Mouse (Mus musculus) erythroid progenitor cell, adult 5-6 weeks (primary cell): ENCODE measurements around the gene Colgalt2. TPM values are rescaled to one million over a fixed set of nuclear protein-coding genes. Genes with fewer than 3 reads are reported as not detected.

ENCODE experiments used
- ATAC-seq: replicated peaks from 2 replicates; pipeline ENCODE4 v1.8.0; 2016; ENCODE audit warnings: moderate number of reproducible peaks, mild to moderate bottlenecking, moderate TSS enrichment, inconsistent platforms; ENCODE audit not compliant: poor library complexity, low FRiP score, severe bottlenecking
- total RNA-seq, 2 experiments: library from RNA; stranded (forward) in 1 of 2; stranded (reverse) in 1 of 2; fragments of 150-400 nt in 1 of 2; fragments of 186-747, 209-891 nt in 1 of 2; gene quantifications; 2 replicates each; pipeline versions ENCODE4 v1.2.3 to v1.2.4; 2015 to 2017; ENCODE audit warnings: low replicate concordance in 2 of 2

Colgalt2 gene
- total RNA-seq (2015; ENCODE audit: low replicate concordance) (not detected in 2 replicates), total RNA-seq (2017; ENCODE audit: low replicate concordance) (not detected in 2 replicates)

- no peak for ATAC-seq
Measured at GRCm38 (mm10) chr1:152399790-152400555, at the start of gene Colgalt2. TSS of gene Colgalt2 (plus strand) at chr1:152399830.

DNA sequence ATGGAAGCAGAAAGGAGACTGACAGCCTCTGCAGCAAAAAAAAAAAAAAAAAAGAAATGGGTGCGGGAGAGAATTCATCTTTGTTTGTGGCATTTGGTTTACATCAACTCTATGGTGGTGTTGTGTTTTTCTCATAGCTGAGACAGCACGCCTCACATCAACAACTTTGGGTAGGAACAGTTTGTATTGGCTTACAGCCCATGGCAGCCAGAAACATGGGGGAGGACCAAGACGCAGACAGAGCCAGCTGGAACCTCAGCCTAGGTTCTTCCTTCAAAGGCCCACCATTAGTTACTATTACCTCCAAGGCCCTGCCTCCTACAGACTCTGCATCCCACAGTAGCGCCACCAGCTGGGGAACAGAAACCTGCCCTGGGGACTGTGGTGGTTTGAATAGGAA, 42.9 kb upstream of the Colgalt2 start:
- no peak for ATAC-seq

DNA sequence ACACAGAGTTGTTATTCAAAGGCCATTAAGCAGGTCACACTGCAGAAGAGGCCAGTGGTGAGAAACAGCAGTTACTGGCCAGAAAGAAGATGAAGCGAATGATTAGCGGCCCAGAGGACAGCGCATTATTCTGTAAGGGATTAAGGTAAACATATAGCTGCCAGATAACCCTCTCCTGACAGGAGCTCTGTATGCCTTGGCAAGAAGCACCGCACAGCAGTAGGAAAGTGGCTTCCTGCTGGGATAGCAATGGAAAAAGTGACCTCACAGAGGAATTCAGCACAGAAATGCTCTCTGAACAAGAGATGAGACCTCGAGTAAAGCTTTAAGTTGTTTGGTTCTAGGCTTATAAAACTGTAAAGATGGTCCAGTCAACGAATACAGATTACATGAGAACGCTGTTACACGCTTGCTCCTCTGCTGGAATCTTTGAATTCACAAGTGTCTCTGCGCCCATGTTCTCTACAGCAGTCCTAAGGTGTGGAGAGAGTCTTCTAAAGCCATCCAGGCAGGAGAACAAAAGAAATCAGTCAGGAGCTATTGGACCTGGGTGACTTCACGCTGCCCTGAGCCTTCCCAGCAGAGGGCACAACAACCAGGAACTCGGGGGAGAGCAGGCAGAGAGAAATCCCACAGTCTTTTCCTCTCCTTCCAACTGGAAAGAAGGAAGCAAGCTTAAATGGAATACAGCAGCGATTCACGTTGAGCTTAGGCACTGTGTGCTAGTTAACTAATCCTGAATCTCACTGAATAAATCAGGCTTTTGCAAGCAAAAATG, 31.1 kb upstream of the Colgalt2 start:
- ATAC-seq: no peak

DNA sequence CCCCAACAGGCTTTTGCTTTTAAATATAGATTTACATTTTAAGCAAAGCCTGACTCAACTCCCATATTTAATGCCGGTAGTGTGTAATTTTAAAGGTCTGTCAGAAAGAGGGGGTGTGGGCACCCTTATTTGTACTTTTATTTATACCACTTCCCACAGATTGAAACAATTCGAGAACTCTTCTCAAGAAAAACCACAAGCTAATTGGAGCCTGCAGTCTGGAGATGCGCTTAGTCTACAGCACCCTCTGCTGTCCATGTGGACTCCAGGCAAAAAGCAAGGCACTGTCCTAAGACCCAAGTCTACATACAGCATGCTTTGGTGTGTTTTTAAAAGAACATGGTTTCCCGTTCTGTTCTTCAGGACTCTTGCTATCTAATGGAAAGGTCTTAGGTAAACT, 30.5 kb upstream of the Colgalt2 start:
- ATAC-seq: no peak

DNA sequence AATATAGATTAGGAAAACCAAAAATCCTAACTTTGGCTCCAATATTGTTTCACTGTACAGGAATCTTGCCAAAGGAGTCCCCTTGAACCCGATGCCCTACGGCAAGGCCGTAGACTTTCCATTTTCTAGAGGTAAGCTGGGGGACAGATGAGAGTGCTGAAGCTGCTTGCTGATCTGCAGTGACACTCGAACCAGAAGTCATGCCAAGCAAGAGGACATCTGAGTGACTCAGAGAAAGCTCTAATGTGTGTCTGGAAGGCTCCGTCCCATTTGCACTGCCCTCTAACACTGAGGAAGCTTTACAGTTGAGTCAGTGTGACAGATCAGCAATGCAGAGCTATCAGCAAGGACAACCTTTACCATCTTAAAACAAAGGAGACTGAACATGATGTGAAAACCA, 21.3 kb upstream of the Colgalt2 start:
- no peak for ATAC-seq

DNA sequence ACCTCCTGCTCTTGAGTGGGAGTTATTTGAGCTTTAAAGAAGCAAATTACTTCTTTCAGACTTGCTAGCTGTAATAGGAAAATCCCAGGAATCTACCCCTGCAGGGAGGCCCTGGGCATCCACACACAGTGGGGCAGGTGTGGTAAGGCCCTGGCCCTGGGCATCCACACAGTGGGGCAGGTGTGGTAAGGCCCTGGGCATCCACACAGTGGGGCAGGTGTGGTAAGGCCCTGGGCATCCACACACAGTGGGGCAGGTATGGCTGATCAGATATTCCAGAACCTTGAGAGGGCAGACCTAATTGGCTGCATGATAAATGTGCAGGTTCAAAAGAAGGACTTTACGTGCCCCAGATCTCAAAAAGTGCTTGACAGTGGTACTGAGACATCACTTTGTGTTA, 15.0 kb upstream of the Colgalt2 start:
- ATAC-seq: no peak

GRCm38 (mm10) chr1:152385693-152386092, 13.9 kb upstream of the Colgalt2 start:
- 0 out of 2 replicates have a peak, but pooled peaks have one; percentile 4 for ATAC-seq

DNA sequence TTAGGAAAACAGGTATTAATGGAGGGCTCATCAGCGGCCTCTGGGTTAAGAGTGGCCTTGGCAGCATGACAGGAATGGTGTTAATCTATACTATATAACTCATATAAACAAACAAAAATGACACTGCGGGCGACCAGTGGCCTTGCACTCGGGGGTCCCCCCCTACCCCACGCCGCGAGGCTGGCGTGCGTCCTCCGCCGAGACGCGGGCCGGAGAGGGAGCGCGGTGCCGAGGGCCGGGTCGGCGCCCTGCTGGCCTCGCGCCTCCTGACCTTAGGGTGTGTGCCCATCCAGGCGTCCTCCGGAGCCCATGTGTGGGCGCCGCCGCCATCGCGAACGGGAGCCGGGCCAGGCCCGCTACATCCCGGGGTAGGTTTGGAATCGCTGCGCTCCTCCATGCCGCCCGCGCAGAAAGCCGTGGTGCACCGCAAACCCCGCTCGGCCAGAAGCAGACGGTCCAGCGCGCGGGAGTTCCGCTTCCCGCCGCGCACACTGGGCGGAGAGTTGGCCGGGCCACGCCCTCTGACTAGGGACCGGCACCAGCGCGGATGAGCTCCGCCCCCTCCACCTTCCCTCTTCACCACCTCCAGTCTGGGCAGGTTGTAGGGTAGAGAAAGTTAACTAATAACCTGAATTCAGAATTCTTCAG, 13.3 kb upstream of the Colgalt2 start, which contains the start of gene Tsen15:
Gene Tsen15 (minus strand): TSS at position 501 of the 648 bp plus-strand sequence.
- peak; percentile 100 for ATAC-seq

DNA sequence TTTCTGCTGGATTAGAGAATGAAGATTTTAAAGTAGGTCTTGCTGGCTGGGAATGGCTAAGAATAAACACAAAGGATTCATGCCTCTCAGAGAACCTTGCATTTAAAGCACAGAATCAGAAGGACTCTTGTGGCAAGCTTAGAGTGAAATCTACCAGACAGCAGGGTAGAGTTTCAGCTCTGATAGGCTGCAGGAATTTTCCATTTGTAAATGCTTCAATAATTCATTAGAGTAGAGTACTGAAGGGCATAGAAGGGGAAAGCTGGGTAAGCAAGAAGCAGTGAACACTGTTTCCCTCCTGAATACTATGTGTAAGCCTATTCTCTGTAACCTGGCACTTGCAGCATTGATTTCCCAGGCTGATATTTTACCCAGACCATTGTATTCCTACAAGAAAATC, 10.4 kb upstream of the Colgalt2 start:
- ATAC-seq: no peak

DNA sequence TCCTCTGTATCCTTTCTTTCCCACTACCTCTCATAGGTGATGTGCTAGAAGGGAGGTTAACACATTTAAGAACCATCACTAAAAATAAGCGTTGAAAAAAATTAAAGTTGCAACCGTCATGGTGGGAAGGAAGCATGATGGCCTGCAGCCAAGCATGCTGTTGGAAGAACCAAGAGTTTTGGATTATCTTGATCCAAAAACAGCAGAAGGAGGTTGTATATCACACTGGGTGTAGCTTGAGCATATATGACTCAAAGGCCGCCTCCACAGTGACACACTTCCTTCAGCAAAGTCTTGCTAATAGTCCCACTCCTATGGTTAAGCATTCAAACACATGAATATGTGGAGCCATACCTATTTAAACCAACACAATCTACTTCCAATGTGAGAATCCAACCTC, 5.5 kb upstream of the Colgalt2 start:
- ATAC-seq: no peak

GRCm38 (mm10) chr1:152394956-152395515, 4.6 kb upstream of the Colgalt2 start:
- no peak for ATAC-seq

- no peak for ATAC-seq
Measured at GRCm38 (mm10) chr1:152398708-152399107, 922 bp upstream of the Colgalt2 start.

- ATAC-seq: no peak
Measured at GRCm38 (mm10) chr1:152400556-152401540, 1.2 kb downstream of the Colgalt2 start.

DNA sequence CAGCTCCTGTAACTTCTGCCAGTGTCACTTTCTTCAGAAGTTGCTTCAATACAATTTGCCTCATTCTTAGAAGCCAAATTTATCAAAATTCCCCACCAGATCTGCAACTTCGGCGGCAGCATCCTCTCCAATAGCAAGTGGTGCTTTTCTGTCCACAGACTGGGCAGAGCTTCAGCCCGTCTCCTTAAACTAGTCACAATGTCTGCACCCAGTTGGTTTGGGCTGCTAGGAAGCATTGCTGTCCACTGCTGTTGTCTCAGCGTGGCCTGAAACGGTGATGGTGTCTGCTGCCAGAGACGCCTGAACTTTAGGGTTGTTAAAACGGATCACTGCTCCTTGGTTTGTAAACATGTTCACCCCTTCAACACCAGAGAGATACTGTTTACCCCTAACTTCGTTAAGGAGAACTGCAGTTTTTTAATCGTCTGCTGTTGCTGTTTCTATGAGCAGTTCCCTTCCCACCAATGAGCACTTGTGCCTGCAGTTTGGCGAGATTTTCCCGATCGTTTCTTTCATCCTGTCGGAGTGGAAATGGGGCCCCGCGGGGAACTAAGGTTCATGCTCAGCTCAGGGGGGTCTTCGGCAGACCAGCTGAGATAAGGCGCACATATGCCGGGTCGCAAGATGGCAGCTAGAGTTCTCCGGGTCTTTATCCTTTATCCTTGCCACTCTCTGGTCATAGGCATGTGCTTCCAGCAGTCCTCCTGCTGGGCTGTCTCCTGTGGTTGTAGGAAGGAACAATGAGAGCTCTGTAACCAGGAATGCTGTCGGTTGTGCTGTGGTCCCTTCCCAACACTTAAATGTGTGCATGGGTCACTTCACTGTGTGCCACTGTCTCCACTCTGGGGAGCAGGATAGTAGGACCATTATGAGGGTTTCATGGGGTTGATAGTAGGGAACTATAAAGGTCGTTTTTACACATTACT, 7.7 kb downstream of the Colgalt2 start:
- no peak for ATAC-seq

DNA sequence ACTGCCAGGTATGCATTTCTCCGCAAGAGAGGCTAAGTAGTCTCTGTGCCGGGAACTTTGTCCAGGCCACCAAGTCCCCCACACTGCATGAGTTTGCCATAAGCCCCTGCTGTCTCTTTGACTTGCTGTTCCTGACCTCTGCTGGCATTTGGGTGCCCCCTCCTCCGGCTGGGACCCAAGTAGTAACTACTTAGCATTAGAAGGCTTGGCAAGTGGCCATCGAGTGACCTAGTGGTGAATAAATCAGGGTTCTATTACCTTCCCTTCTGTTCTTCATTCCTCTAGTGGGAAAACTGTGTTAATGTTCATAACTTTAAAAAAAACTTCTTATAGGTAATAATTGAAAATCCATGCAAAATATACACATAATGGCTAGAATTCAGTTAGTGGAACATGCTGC, 9.7 kb downstream of the Colgalt2 start:
- ATAC-seq: no peak

GRCm38 (mm10) chr1:152410657-152411056, 11.0 kb downstream of the Colgalt2 start:
- no peak for ATAC-seq

- no peak for ATAC-seq
Measured at GRCm38 (mm10) chr1:152413116-152413515, 13.5 kb downstream of the Colgalt2 start.

DNA sequence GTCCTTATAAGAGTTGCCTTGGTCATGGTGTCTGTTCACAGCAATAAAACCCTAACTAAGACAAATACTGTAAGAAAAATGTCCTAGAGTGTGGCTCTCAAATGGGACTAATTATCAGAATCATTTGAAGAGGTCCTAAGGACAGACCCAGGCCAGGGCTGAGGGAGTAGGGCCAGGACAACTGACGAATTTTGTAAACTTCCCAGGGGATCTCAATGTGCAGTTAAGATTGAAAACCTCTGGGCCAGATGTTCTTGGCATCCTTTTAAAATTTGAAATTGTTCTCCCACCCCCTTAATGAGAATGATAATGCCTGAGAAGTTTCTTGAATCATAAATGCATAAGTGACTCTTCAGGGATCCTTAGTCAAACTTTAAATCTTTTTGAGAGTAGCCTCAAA, 14.3 kb downstream of the Colgalt2 start:
- no peak for ATAC-seq
